Mouse (Mus musculus): ENCODE measurements around the gene Ager.

DNA sequence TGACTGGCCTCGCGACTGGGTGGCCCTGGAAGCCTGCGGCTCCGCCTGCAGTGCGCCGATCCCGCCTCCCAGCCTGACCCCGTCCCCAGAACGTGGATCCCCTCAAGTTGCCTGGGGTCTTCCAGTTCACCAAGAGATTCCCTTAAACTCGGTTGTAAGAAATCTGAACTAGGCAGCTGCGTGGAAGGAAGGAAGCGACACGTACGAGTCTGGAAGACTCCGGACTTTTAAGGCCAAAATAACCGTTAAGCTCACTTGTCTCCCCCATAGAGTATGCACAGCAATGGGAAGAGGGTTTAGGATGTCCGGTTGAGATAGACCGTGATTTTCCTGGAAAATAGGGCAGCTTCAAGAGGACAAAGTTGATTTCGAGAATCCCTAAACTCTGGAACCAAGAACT, 9.8 kb upstream of the Ager start:
- TF ChIP-seq POLR2A (IDR thresholded peaks at IDR 0.05; ENCODE audit: low read depth, low read length) (no peak), CTCF (IDR thresholded peaks at IDR 0.05; ENCODE audit: extremely low read depth, insufficient read depth, insufficient read length, insufficient replicate concordance) (no peak)
